Mouse (Mus musculus) stomach, embryonic 14.5 days (tissue): ENCODE data around the gene Pik3ip1. TPM values are rescaled to one million over a fixed set of nuclear protein-coding genes. Genes with fewer than 3 reads are reported as not detected.

Experiments used
- ATAC-seq: fragments of 200-750 bp; cut with Nextera tagmentation; 2 replicates; pipeline ENCODE4 v1.8.0; 2017; ENCODE audit warnings: low read depth, moderate TSS enrichment; ENCODE audit not compliant: insufficient number of reproducible peaks, insufficient read depth, low FRiP score
- H3K27ac ChIP-seq: fragments of 300-500 bp; sonication (generic); 2 replicates; pipeline ENCODE4 v1.5.1; 2014; ENCODE audit warnings: mild to moderate bottlenecking, low read length, moderate library complexity, mixed read lengths
- H3K27me3 ChIP-seq: fragments of 300-500 bp; sonication (generic); 2 replicates; pipeline ENCODE4 v1.6.1; 2014; ENCODE audit warnings: low read length, control low read depth, mixed read lengths; ENCODE audit not compliant: control insufficient read depth, insufficient read depth
- H3K36me3 ChIP-seq: fragments of 300-500 bp; sonication (generic); 2 replicates; pipeline ENCODE4 v1.6.1; 2014; ENCODE audit warnings: mild to moderate bottlenecking, control low read depth, low read length, moderate library complexity, mixed read lengths; ENCODE audit not compliant: control insufficient read depth, insufficient read depth
- H3K4me1 ChIP-seq: fragments of 300-500 bp; sonication (generic); 2 replicates; pipeline ENCODE4 v1.6.1; 2014; ENCODE audit warnings: low read length, control low read depth, mixed read lengths; ENCODE audit not compliant: control insufficient read depth, insufficient read depth
- H3K4me2 ChIP-seq: fragments of 300-500 bp; sonication (generic); replicated peaks from 2 replicates; pipeline ENCODE4 v1.6.1; 2014; ENCODE audit warnings: low read depth, low read length, control low read depth
- H3K4me3 ChIP-seq: fragments of 300-500 bp; sonication (generic); 2 replicates; pipeline ENCODE4 v1.5.1; 2014; ENCODE audit warnings: low read depth, low read length, control low read depth
- H3K9ac ChIP-seq: fragments of 300-500 bp; sonication (generic); replicated peaks from 2 replicates; pipeline ENCODE4 v1.6.1; 2014; ENCODE audit warnings: low read depth, mild to moderate bottlenecking, control low read depth, low read length, moderate library complexity, mixed read lengths
- H3K9me3 ChIP-seq: fragments of 300-500 bp; sonication (generic); 2 replicates; pipeline ENCODE4 v1.6.1; 2016; ENCODE audit warnings: low read depth, low read length, control low read depth; ENCODE audit not compliant: control insufficient read depth
- WGBS: fragments of 180-500 bp; shearing (Covaris S2); extraction: QIAGEN DNeasy Blood & Tissue Kit; methylation state at CpG from one replicate; pipeline ENCODE4 v1.1.7; 2014; 5-methylcytosine and 5-hydroxymethylcytosine counted together
- polyA plus RNA-seq: library from polyadenylated mRNA; unstranded; fragments of >200 nt; fragmentation: Nextera tagmentation; extraction: Ambion mirVana; gene quantifications from 2 replicates; pipeline ENCODE4 v1.2.1, GENCODE M21; 2014

The Pik3ip1 gene
- polyA plus RNA-seq, 1 experiment from 2014 or later: 11.4 TPM

DNA sequence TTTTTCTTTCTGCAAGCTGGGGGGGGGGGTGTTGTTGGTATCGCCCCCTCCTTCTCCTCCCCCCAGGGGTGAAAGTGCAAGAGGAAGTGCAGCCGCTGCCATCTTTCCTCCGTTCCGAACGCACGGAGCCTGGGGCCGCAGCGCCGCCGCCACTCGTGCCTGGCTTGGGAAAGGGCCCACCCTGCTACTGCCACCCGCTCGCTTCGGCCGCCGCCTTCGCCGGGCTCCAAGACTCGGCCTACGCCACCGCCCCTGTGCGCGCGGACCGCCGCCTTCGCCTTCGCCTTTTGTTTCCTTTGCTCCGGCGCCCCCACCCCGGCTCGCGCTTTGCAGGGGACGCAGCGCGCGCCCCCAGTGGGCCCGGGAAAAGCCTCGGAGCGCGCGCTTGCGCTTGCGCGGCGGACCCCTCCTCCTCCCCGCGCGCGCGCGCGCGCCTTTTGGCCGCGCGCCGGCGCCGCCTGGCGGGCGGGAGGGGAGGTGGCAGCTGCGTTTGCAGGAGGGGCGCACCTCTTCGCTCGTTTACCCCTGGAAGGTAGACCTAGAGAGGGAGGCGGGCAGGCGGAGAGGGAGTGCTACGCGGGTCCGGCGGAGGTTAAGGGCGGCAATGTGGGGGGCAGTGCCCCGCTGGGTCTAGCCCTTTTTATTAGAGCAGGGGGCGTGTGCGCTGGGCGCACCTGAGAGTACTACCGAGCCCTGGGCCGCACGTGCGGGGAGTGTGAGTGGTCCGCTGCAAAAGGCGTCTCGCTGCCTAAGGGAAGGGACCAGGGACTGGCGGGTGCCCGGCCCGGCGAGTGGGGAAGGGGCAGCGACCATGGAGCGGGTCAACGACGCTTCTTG is 40.2 kb upstream of the Pik3ip1 start:
- peaks cover 21% of the 10 kb centered on the region for H3K36me3 ChIP-seq
- no peaks in the 10 kb centered on the region for H3K27me3 ChIP-seq
- peak overlapping the region; percentile 92 for H3K4me3 ChIP-seq
- H3K9me3 ChIP-seq: no peaks in the 10 kb centered on the region
- peak overlapping the region; percentile 100 for H3K4me2 ChIP-seq
- peak; percentile 50 for ATAC-seq
- WGBS: under 1% methylated on average over 81 of the region's 92 CpGs
- H3K27ac ChIP-seq: peak overlapping the region; percentile 99
- H3K9ac ChIP-seq: peak overlapping the region; percentile 94
- peaks cover 22% of the 10 kb centered on the region for H3K4me1 ChIP-seq

DNA sequence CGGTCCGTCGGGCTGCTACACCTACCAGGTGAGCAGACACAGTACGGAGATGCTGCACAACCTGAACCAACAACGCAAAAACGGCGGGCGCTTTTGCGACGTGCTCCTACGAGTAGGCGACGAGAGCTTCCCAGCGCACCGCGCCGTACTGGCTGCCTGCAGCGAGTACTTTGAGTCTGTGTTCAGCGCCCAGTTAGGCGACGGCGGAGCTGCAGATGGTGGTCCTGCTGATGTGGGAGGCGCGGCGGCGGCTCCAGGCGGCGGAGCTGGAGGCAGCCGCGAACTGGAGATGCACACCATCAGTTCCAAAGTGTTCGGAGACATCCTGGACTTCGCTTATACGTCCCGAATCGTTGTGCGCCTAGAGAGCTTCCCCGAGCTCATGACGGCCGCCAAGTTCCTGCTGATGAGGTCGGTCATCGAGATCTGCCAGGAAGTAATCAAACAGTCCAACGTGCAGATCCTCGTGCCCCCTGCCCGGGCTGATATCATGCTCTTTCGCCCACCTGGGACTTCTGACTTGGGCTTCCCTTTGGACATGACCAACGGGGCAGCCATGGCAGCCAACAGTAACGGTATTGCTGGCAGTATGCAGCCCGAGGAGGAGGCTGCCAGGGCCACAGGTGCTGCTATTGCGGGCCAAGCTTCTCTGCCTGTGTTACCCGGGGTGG is 39.4 kb upstream of the Pik3ip1 start:
- Histone ChIP-seq H3K9ac (peak overlapping the region; percentile 94), H3K4me1 (peaks cover 28% of the 10 kb centered on the region), H3K4me2 (peak overlapping the region; percentile 100), H3K4me3 (peak overlapping the region; percentile 92), H3K27me3 (no peaks in the 10 kb centered on the region), H3K36me3 (peaks cover 28% of the 10 kb centered on the region), H3K27ac (peak overlapping the region; percentile 99), H3K9me3 (no peaks in the 10 kb centered on the region)
- WGBS: under 1% methylated on average over 50 of the region's 50 CpGs
- no peak; the same call in 1 of the 2 replicates for ATAC-seq

DNA sequence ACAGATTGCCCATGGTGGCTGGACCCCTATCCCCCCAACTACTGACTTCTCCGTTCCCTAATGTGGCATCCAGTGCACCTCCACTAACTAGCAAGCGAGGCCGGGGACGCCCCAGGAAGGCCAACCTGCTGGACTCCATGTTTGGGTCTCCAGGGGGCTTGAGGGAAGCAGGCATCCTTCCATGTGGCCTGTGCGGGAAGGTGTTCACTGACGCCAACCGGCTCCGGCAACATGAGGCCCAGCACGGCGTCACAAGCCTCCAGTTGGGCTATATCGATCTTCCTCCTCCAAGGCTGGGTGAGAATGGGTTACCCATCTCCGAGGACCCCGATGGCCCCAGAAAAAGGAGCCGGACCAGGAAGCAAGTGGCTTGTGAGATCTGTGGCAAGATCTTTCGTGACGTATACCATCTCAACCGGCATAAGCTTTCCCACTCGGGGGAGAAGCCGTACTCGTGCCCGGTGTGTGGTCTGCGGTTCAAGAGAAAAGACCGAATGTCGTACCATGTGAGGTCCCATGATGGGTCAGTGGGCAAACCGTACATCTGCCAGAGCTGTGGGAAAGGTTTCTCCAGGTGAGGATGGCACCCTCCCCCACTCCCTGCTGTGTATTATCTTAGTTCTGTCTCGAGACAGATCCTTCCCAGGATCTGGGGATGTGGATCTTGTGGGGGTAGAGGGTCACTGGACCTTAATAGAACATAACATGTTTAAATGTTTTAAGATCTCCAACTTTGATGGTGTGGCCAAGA is 38.7 kb upstream of the Pik3ip1 start:
- peak overlapping the region; percentile 92 for H3K4me3 ChIP-seq
- no peak for ATAC-seq
- peak overlapping the region; percentile 99 for H3K27ac ChIP-seq
- under 1% methylated on average over 26 of the region's 26 CpGs for WGBS
- no peaks in the 10 kb centered on the region for H3K9me3 ChIP-seq
- H3K4me2 ChIP-seq: peak overlapping the region; percentile 100
- peak overlapping the region; percentile 94 for H3K9ac ChIP-seq
- H3K27me3 ChIP-seq: no peaks in the 10 kb centered on the region
- H3K36me3 ChIP-seq: peaks cover 35% of the 10 kb centered on the region
- H3K4me1 ChIP-seq: peaks cover 32% of the 10 kb centered on the region

DNA sequence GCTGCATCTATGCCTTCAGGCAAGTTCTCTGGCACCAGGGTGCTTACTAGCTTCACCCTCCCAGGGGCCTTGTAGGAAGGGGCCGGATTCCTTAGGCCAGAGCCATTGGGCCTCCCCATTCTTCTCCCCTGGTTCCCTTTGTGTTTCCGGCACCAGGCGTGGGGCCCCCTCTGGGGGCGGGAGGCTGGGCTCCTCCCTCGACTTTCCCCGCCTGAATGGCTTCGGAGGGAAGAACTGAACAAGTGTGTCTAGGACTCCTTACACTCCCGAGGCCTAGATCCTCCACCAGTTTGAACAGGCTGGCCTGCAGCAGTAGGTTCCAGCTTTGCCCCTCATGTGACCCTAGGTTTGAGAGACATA is 38.2 kb upstream of the Pik3ip1 start:
- peak; percentile 35; the same call in 1 of the 2 replicates for ATAC-seq
- Histone ChIP-seq H3K4me2 (peak overlapping the region; percentile 100), H3K4me3 (peak overlapping the region; percentile 92), H3K4me1 (peaks cover 32% of the 10 kb centered on the region), H3K9me3 (no peaks in the 10 kb centered on the region), H3K27me3 (no peaks in the 10 kb centered on the region), H3K9ac (peak overlapping the region; percentile 94), H3K36me3 (peaks cover 40% of the 10 kb centered on the region), H3K27ac (peak overlapping the region; percentile 99)
- WGBS: 0% methylated on average over 8 of the region's 8 CpGs

DNA sequence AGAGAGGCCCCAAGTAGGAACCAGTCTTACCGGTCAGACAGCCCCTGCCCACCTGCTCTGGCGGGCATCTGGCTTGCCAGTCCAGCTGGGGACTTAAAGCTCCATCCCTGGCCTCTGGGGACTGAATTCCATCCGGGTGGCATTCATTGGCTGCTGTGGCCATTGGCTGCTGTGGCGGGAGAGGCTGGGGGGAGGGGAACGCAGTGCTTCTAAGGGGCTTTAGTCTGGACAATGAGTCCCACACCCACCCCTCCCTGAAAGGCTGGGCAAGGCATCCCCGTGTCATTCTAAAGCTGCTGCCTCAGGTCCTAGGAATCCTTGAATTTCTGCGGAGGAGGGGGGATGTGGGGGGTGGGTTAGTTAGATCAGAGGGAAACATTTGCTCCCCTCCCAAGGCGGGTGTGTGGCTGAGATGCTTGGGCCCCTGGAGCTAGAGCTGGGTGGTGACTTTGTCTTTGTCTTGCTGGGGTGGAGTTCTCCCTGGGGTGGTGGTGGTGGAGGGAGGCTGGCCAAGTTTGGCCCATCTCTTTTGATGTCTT is 37.4 kb upstream of the Pik3ip1 start:
- H3K4me2 ChIP-seq: peak overlapping the region; percentile 100
- H3K36me3 ChIP-seq: peaks cover 48% of the 10 kb centered on the region
- peak overlapping the region; percentile 94 for H3K9ac ChIP-seq
- peak overlapping the region; percentile 92 for H3K4me3 ChIP-seq
- ATAC-seq: peak; percentile 1; the same call in 1 of the 2 replicates
- H3K27me3 ChIP-seq: no peaks in the 10 kb centered on the region
- H3K9me3 ChIP-seq: no peaks in the 10 kb centered on the region
- H3K27ac ChIP-seq: peak overlapping the region; percentile 99
- H3K4me1 ChIP-seq: peaks cover 32% of the 10 kb centered on the region
- 2% methylated on average over 8 of the region's 8 CpGs for WGBS

DNA sequence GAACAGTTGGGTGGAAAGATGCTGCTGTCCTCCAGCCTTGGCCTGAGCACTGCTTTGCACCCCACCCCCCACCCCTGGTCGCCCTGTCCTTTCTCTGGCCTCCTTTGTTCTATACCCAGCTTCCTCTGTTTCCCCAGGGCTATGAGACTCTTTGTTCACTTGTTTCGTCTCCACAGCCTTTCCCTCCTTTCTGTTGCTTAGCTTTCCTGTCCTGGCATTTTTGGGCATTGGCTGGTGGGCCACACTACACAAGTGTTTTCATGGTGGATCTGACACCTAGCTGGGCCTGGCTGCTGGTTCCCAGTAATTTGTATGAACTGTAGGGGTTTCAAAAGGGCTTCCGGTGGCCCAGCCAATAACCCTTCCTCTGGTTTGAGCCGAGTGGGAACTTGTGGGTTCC is 36.8 kb upstream of the Pik3ip1 start:
- Histone ChIP-seq H3K36me3 (peaks cover 53% of the 10 kb centered on the region), H3K4me1 (peaks cover 28% of the 10 kb centered on the region), H3K4me2 (peak overlapping the region; percentile 100), H3K9me3 (no peaks in the 10 kb centered on the region), H3K4me3 (peak overlapping the region; percentile 92), H3K9ac (peak overlapping the region; percentile 94; the same call in 1 of the 2 replicates), H3K27ac (peak overlapping the region; percentile 99), H3K27me3 (no peaks in the 10 kb centered on the region)
- no peak for ATAC-seq
- 46% methylated on average over 4 of the region's 4 CpGs for WGBS

DNA sequence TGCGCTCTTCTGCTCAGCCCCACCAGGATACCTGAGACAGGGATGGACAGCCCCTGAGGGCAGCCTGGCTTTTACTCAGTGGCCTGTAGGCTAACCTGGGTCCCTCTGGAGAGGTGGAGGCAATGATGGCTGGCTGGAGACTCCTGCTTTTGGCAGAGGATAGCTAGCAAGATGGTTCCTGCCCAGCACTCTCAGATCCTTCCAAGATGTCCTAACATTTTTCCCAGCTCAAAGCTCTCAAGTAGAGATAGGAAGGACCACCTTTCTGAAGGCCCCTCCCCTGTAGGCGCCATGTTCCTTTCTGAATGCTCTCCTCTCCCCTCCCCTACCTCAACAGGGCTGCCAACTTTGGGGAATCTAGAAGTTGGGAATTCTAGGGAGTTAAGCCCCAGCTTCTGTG is 35.6 kb upstream of the Pik3ip1 start:
- peaks cover 66% of the 10 kb centered on the region for H3K36me3 ChIP-seq
- 88% methylated on average over 2 of the region's 2 CpGs for WGBS
- H3K9me3 ChIP-seq: no peaks in the 10 kb centered on the region
- H3K27me3 ChIP-seq: no peaks in the 10 kb centered on the region
- no peak overlapping the region for H3K4me3 ChIP-seq
- H3K27ac ChIP-seq: no peak overlapping the region
- no peak overlapping the region for H3K9ac ChIP-seq
- H3K4me1 ChIP-seq: peaks cover 28% of the 10 kb centered on the region
- no peak for ATAC-seq
- peak overlapping the region; percentile 100 for H3K4me2 ChIP-seq

DNA sequence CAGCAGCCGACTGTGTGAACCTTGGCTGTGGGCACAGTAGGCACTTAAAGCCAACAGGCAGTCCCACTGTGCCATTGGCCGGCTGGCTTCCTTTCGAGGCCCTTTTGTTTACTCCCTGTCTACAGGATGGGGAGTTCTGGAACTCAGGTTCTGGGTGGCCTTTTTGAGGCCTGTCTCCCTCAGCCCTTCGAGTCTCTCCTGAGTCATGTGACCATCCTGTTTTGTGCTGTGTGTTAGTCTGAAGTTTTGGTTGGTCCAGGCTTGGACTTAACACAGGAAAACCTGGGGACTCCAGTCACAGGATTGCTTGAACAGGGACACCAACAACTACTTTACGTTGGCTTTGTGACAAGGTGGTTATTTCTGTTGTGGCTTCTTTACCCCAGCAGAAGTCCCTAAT is 34.1 kb upstream of the Pik3ip1 start:
- Histone ChIP-seq H3K4me2 (no peak overlapping the region), H3K4me1 (peaks cover 28% of the 10 kb centered on the region), H3K27ac (no peak overlapping the region), H3K36me3 (peaks cover 80% of the 10 kb centered on the region), H3K9ac (no peak overlapping the region), H3K27me3 (no peaks in the 10 kb centered on the region), H3K4me3 (no peak overlapping the region), H3K9me3 (no peaks in the 10 kb centered on the region)
- 62% methylated on average over 5 of the region's 5 CpGs for WGBS
- no peak for ATAC-seq
